Mouse (Mus musculus) olfactory bulb, adult 2 months (tissue): ENCODE measurements around the gene Guk1.

Experiments
- CTCF ChIP-seq: fragments of 200-500 bp; IDR thresholded peaks from 2 replicates; pipeline ENCODE4 v1.5.1; 2012; ENCODE audit warnings: low read depth, mild to moderate bottlenecking, low read length, moderate library complexity; ENCODE audit not compliant: insufficient read depth
- POLR2A ChIP-seq: fragments of 200-500 bp; IDR thresholded peaks from 2 replicates; pipeline ENCODE4 v1.6.1; 2012; ENCODE audit warnings: mild to moderate bottlenecking, low read depth, low read length, moderate library complexity; ENCODE audit not compliant: insufficient read depth

DNA sequence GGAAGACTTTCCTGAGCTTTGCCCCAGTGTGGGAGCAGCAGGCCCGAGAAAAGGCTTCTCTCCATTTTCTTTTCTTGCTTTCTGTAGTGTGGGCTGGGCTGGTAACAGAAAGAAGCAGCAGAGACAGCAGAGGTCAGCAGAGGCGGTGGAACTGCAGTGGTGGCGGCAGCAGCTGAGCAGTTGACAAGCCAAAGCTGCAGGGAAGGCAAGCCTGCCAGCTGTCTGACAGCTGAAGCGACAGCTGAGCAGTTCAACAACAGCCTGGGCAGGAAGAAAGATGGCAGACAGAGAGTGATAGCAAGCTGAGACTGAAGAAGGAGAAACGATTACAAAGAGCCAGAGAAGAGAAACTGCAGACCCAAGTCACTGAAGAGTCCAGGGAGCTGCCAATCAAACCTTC lies 30.6 kb downstream of the Guk1 start:
- TF ChIP-seq CTCF = no peak
- TF ChIP-seq POLR2A = no peak
